Mouse (Mus musculus): ENCODE measurements around the gene Marcks. TPM values are rescaled to one million over a fixed set of nuclear protein-coding genes. Genes with fewer than 3 reads are reported as not detected.
"Not testable (repeated sequence)": the region's sequence is repeated elsewhere in the genome, so short reads cannot be mapped to it uniquely, and the experiment has no call there.

Gene Marcks
- total RNA-seq, 2 experiments from 2014 or later, result 75.6 to 79.2 TPM

DNA sequence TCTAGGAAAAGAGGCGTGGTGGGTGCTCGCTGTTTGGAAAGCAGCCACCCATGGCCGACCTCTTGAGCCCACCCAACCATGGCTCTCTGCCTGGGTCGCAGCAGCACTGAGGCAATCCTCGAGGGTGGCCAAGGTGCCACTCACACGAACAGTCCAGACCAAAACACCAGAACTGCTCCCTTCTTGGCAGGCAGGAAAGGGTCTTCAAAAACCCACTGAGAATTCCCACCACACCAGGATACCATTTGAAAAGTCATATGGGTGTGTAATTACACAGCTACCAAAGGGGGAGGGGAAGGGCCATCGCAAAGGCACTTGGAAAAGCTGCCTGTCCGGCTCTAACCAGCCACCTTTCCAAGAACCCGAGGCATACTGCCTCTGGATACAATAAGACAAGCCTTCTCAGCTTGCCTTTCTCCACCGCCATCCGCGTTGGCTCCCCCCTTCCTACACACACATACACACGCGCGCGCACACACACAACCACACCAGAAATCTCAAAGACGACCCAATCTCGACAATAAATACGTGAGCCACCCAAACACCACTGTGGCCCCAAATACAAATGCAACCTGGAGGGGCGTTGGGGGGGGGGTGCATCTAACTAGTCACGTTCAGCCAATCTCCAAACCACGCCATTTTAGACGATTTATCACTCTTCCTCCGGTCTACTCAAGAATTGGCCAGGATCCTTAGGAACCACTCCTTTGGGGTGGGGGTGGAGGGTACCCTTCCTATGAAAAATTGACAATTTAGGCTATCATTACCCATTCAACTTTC is 999 bp downstream of the Marcks start:
- peak; percentile 59 for DNase-seq
- intact Hi-C loops (cut with DNase I), result loop anchor here (2.0 to 10.0 kb wide), 10 partner anchors 31 to 1415 kb away; no protein-coding TSS in a partner anchor

DNA sequence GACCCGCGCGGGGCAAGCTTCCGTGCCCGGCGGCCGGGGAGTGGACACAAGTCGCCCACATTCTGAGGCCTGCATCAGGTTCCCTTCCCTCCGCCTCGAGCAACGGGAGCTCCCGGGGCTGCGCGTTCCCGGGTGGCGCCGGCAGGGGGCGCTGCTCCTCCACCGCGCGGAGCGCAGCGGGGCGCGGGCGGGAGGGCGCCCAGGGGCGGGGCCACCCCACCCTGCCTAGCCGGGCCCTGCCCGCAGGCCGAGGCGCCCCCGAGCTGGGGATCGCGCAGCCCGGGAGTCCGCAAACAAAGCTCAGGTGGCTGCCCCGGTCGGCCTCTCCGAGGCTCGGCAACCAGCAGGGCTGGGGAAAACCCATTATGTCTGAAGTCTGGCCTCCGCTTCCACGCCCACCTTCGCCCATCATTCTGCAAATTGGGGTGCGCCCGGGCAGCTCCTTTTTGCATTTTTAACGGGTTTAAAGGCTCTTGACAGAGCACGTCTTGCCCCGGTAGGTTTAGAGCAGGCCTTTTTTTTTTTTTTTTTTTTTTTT is 1.7 kb downstream of the Marcks start:
- DNase-seq, result peak; percentile 98 to 99
- intact Hi-C loops (cut with DNase I), result loop anchor here (1.0 to 10.0 kb wide), 11 partner anchors 30 to 1415 kb away; no protein-coding TSS in a partner anchor

DNA sequence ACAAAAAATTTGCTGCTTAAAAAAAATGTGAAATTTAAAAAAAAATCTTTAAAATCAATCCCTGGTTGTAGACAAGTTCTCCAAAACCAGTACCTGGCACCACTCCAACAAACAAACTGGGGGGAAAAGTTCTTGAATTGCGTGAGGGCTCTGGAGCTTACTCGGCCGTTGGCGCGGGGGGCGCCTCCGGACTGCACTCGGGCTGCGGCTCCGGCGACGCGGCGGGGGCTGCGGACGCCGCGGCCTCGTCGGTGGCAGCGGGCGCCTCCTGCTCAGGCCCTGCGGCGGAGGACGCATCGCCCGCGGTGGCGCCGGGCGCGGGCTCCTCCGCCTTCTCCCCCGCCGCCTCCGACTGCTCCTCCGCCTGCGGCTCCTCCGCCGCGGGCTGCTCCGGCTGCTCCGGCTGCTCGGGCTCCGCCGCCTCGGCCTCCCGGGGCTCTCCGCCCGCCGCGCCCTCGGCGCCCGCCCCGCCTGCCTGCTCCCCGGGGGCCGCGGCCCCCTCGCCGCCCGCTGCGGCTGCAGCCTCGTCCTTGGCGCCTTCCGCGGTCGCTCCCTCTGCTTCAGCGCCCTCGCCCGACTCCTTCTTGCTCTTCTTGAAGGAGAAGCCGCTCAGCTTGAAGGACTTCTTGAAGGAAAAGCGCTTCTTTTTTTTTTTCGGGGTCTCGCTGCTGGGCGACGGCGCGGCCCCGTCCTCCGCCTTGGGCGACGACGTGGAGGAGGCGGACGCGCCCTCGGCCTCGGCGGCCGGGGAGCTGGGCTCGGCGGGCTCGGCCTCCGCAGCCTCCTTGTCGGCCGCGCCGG is 2.6 kb downstream of the Marcks start:
- peak; percentile 53 to 74 for DNase-seq
- intact Hi-C loops (cut with DNase I), result loop anchor here (1.0 to 10.0 kb wide), 11 partner anchors 29 to 1416 kb away; no protein-coding TSS in a partner anchor

DNA sequence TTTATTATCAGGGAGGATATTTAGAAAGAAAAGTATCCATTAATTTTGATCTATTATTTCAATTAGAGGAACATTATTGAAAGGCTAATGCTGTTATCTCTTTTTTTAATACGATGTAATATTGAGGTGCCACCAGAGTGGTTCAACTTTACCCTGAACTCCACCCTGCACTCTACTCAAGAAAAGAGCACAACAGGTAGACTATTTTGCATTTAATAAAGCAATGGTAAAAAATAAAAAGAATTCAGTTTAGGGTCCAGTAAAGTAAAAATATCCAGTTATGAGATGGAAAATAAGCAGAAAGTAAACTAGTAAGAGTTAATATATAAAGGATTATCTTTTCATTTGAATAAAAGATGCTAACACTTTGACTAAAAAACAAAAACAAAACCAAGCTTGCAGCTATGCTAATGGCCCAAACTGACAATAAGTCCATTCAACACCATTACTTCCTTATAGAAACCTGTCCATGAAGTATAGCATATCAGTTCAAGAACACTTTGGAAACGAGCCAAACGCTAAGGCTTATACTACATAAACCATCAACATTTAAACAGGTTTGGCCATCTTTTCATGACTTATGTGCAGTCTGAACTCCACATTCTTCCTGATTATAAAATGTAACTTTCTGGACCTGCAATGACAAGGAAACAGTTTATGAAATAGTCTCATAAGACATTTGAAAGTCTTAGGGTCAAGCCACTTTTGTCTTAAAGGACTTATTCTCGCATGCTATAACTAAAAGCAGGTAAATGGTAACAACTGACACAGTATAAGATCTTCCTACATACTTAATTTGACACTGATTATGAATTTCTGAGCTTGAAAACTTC is 4.6 kb downstream of the Marcks start:
- no peak for DNase-seq
- intact Hi-C loops (cut with DNase I), result loop anchor here (10.0 kb wide), 1 partner anchor 671 kb away; no protein-coding TSS in a partner anchor

DNA sequence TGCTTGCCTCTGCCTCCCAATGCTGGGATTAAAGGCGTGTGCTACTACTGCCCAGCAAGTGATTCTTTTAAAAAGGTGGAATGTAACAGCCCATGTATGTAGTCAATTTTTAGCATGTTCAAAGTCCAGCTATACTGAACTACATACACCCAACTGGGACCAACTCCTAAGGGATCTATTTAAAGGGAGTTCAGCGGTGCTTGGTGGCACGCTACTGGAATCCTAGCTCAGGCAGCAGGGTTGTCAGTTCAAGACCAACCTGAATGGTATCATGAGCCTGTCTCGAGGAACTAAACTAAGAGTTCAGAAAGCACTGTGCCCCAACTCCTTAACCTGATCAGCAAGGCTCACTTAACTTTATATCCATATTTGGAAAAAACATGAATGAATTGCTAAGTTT is 6.0 kb downstream of the Marcks start:
- DNase-seq, result no peak
- intact Hi-C loops (cut with DNase I), result loop anchor here (10.0 kb wide), 1 partner anchor 672 kb away; no protein-coding TSS in a partner anchor

DNA sequence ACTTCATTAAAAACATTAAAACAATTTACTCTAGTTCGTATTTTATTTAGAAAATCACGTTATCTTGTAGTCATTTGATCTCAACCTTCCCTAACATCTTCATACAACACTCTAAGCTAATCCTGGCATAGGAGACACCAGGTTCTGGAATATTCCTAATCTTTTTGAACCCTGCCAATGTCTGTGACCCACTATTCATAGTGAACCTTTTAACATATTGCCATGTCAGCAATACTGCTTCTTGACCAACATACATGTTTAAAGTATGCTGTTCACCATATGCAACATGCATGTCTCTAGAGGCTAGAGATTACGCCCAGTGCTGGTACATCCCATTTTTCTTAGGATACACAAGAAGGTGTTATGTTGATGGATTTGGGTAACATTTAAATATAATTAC is 9.1 kb downstream of the Marcks start:
- intact Hi-C loops (cut with DNase I), result loop anchor here (10.0 kb wide), 1 partner anchor 675 kb away; no protein-coding TSS in a partner anchor
- no peak for DNase-seq

DNA sequence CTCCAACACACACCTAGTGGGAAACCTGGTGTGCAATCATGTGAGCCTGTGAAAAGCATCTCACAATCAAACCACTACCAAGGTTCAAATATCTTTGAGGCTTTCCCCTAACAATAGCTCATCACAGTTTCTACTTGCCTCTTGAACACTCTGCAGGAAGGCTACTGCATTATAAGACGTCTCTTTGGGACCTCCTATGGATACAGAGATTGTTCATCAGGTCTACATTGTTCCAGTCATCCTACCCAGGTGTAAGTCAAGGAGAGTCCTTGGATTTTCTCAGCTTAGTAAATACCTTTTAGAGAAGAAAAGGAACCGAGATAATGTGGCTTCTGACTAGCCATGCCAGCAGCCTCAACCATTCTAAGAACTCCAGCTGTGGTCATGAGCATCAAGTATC is 23.4 kb downstream of the Marcks start:
- DNase-seq, result no peak
- intact Hi-C loops (cut with DNase I), result no loop called here

DNA sequence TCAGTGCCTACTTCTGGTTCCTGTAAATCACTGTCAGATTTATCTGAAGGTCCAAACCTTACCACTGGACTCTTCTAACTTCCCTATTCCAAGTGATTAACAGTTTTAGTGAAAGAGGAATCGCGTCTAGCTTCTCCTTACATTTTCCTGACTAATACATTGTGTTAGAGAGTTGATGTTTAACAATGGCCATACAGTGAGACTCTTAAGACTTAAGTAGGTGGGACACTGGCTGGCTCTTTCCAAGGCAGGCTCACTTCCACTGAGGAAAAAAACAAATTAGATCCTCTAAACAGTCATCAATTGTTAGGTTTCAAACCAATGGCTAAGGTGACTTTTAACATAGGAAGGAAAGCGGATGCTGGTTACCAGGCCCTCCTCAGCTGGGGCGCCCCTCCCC is 25.9 kb downstream of the Marcks start:
- intact Hi-C loops (cut with DNase I), result no loop called here
- DNase-seq, result no peak

DNA sequence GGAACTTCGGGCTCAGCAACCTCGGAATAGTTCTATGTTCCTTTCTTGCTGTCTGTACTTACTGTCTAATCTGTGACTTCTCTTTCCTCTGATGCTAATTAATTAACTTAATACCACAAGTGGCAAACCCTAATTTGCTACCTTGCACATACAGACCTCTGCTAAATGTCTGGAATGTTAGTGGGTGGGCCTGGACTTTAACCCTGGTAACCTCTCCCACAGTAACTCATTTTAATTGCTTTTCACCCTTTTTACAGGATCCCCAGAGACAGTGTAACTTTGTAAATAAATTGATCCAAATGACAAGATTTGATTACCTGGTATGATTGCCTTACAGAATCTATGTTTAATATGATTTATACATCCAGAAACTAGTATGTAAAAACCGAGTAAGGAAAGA is 26.4 kb downstream of the Marcks start:
- no peak for DNase-seq
- intact Hi-C loops (cut with DNase I), result no loop called here

DNA sequence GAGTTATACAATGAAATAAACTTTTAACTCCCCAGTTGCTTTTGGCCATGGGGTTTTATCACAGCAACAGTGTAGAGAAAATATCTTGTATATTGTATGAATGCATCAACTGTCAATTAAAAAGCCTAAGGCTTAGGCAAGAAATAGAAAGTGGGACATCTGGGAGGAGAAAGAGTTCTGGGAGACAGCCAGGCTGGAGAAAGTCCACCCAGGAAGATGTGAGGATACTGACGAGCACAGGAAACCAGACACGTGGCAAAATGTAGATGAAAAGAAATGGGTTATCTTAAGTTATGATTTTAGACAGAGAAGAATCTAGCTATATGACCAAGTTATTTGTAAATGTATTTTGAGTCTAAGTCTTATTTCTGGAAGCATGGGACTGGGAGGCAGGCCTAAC is 27.3 kb downstream of the Marcks start:
- intact Hi-C loops (cut with DNase I), result no loop called here
- no peak for DNase-seq

DNA sequence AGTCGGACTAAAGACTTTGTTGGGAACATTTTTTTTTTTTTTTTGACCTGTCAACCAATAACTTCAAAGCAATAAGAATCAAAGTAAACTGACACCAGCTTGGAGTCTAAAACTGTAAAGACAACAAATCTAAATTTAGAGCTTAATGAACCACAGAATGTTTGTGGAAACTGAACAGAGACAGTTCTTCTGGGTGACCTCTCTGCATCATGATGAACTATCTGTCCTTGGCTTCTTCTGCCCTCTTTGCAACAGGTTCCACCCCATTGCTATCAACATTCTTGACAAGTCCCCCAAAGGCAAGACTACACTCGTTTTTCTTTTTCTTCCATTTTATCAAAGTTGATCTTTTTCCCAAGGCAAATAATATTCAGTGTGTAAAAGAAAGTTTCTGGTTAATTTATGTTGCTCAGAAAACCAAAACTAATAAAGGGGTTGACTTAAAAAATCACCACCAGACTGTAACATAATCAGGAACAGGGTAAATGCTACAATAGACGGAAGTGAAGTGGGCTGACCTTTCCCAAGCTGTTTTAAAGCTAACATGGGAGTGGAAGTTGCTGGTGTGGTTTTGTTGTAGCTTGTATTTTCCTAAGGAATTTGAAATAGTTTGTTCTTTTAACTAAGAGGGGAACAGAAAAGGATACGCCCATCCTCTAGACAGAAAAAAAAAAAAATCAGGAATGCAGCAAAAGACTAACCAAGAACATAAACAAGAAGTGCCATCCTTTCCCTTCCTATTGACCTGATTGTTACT is 31.7 kb downstream of the Marcks start:
- no peak for DNase-seq
- intact Hi-C loops (cut with DNase I), result loop anchor here (2.0 kb wide), 1 partner anchor 30 kb away; no protein-coding TSS in a partner anchor

DNA sequence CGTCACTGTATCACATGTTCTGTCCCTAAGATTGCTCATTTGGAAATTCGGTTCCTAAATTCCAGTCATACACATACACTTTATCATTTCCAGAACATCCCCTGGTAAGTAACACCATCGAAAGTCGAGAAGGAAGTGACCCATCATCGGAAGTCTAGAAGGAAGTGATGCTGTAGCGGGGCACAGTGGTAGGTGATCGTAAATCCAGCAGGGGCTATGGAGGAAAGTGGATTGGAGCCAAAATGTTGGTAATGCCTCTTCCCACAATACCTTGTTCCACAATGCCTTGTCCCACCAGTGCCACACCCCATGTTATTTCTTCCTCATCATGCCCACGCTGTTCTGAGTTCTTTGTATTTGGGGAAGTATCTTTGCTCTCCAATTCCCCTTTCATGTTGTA is 32.4 kb downstream of the Marcks start:
- DNase-seq, result no peak
- intact Hi-C loops (cut with DNase I), result loop anchor here (2.0 kb wide), 1 partner anchor 30 kb away; no protein-coding TSS in a partner anchor

DNA sequence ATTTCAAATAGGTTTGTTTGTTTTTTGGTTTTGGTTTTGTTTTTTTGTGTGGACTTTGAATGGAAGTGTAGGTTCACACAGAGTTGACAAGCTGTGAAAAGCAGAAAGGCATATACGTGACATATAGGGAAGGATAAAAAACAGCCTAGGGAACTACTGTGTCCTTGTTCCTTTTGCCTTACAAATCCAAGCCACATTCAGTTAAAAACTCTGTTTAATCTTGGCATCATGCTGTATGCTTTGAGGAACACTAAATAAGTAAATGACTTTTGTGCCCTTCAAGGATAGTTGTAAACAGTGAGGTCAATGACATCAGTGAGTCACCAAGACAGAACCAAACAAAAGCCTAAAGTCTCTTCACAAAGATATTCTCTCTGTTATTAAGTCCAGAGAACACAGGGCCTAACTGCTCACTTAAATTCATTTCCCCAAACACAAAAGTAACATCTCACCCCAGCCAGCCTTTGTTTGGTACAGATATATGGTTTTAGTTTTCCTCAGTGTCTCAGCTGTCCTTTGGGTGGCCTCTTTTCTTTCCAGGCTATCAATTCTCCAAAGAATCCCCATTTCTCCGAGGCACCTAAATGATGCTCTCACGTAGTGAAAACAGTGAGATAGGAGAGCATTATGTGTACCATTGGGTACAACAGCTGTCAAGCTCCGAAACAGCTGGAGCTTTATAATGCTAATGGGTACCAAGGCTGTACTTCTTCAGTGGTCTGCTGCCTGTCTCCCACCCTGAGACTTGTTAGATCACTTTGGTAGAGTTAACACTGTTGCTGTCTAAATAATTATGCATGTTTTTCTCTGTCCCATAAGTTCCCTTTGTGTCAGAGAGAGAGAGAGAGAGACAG is 36.3 kb downstream of the Marcks start:
- intact Hi-C loops (cut with DNase I), result no loop called here
- no peak for DNase-seq

DNA sequence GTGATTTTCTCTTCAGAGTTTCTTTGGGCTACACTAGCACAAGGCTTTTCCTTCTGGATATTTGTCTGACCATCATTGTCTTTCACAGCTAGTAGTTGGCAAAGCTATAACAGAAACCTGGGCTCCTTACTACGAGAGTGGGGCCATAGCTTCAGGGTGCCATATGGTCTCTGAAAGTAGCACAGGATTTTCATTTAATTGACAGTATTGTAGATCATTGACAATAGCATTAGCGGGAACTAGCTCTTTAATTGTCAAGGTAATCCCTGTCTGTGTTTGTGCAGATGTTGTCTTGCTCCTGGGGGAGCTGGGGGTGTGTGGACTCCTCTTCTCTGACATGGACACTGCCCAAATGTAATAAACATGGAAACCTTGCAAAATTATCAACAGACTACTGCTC is 37.0 kb downstream of the Marcks start:
- intact Hi-C loops (cut with DNase I), result no loop called here
- no peak for DNase-seq

DNA sequence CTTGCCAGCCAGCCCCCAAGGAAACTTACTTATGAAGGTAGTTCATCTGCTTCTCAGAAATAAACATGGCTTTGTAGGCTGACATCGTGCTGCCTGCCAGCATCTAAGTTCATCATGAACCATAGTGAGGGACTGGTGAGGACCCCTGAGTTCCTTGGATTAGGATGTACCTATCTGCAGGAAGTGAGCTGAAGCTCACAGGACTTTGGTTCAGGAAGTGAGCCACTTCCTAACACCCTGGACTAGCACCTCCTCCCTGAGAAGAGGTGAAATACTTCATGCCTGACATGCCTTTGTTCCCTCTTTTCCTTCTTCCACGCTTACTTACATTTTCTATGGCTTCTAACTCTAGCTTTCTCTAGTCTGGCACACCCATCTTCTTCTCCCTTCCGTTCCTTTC is 42.2 kb downstream of the Marcks start:
- intact Hi-C loops (cut with DNase I), result no loop called here
- no peak for DNase-seq

DNA sequence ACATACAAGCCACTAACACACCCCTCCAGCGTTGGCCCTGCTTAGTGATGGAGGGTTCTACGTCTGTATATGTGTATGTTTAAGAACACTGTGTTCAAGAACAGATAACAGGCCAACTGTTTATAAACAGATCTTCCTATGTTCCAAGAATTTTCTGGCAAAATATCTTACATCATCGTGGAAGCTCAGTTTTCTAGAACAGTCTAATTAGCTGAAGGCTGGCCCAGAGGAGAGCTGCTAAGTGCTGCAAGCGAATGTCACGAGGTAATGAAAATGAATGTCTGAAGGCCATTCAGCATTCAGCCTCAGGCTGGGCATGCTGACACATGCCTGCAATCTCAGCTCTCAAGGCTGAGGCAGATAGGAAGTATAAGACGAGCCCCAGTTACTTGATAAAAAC is 42.9 kb downstream of the Marcks start:
- intact Hi-C loops (cut with DNase I), result no loop called here
- DNase-seq, result no peak

DNA sequence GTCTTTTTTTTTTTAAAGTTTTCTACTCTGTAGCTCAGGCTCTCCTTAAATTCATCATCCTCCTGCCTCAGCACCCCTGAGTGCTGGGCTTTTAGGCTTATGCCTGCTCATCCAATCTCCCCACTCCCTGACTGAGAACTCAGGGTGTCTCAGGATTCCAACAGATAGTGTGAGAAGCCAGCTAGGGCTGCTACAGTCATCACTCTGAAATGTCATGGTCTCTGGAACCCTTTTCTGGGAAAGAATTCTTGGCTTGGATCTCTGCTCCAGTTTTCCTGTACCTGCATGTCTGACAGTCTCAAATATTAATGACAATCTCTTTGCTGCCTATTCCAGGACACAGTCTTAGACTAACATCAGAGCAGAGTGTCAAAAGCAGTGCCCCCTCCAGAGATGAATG is 45.4 kb downstream of the Marcks start:
- no peak for DNase-seq
- intact Hi-C loops (cut with DNase I), result no loop called here

DNA sequence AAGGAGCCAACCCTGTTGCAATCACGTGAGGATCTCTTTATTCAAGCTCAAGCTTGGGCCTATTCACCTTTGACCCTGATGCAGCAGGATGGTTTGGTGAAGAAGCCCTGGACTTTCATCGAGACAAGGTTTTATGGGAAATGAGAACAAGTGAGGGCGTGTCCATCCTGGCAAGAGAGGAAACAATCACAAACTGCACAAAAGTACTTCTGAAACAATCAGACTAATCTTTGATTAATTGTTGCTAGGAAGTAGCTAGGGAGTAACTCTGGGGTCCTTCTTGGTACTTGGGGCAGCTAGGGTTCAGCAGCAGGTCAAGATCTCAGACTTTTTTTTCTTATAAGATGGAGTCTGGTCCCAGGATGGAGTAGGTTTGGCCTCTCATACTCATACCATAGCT is 48.3 kb downstream of the Marcks start:
- DNase-seq, result no peak
- intact Hi-C loops (cut with DNase I), result no loop called here

DNA sequence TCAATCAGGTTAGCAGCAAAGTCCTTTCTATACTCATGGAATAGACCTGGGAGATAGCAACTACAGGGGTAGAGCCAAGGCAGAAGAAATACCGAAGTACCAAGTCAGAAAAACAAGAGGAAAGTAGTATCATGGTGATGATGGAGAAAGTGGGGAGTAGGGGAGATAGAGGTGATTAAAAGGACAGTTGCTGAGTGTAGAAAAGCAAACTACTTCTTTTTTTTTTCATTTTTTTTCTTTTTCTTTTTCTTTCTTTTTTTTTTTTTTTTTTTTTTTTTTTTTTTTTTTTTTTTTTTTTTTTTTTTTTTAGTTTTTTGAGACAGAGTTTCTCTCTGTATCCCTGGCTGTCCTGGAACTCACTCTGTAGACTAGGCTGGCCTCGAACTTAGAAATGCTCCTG is 54.6 kb downstream of the Marcks start:
- DNase-seq; intact Hi-C loops (cut with DNase I): not testable (repeated sequence)
